In genomic region chr4:45674291-45674690, GRCm38 (mm10) we compare ENCODE assay signal across 25 mouse cellular contexts.
DNase-seq lines count a peak whose midpoint lies in the region.
"Had no signal": no experiment of that assay in that cellular context is flagged by ENCODE, and none has a peak within 500 bp of the region (broad histone marks: within the 10 kb centered on the region; RNA-seq: fewer than 3 reads in every experiment).

No protein-coding gene starts in this region.

- 92% methylated on average over 10 of the region's 10 CpGs for WGBS in heart, embryonic 10.5 days

- no peak overlapping the region for H3K4me3 ChIP-seq in heart, embryonic 10.5 days
- H3K4me3 ChIP-seq: embryonic facial prominence, embryonic 13.5 days; embryonic facial prominence, embryonic 15.5 days; erythroblast, embryonic 14.5 days; forebrain, embryonic 10.5 days; forebrain, embryonic 13.5 days; forebrain, embryonic 15.5 days had no signal

- peak; percentile 75 for DNase-seq in heart, adult 11 months
- no peak for DNase-seq in heart, embryonic 10.5 days (ENCODE audit: low spot score)
- DNase-seq in Muller cell, postnatal 12 days (ENCODE audit: inconsistent ontology term), result peak; percentile 39
- DNase-seq in retina, postnatal 1 day, result peak; percentile 81
- no peak for DNase-seq in spleen, adult 18-20 months
- DNase-seq: adrenal gland, adult 2 months; adrenal gland, postnatal 10 days; adrenal gland, postnatal 25 days; B cell, adult 2 months; cerebellum, adult 11 months; cerebellum, adult 18-20 months; cerebellum, adult 8-10 months; cerebellum, adult 9-11 months; cerebellum, postnatal 14 days; cerebellum, postnatal 36 days; embryo, embryonic 11 days; forebrain, postnatal 0 days had no signal

- no peaks in the 10 kb centered on the region for H3K9me3 ChIP-seq in heart, embryonic 10.5 days
- H3K9me3 ChIP-seq: embryonic facial prominence, embryonic 13.5 days; embryonic facial prominence, embryonic 15.5 days; forebrain, embryonic 10.5 days; forebrain, embryonic 13.5 days; forebrain, embryonic 15.5 days; G1E had no signal

- no peaks in the 10 kb centered on the region for H3K36me3 ChIP-seq in heart, embryonic 10.5 days
- H3K36me3 ChIP-seq: embryonic facial prominence, embryonic 13.5 days; embryonic facial prominence, embryonic 15.5 days; forebrain, embryonic 10.5 days; forebrain, embryonic 15.5 days; G1E had no signal

- no peak overlapping the region for H3K27ac ChIP-seq in heart, embryonic 10.5 days
- H3K27ac ChIP-seq: embryonic facial prominence, embryonic 13.5 days; embryonic facial prominence, embryonic 15.5 days; forebrain, embryonic 10.5 days had no signal

- H3K27me3 ChIP-seq in heart, embryonic 10.5 days (ENCODE audit: insufficient read depth, poor library complexity, severe bottlenecking), result peaks cover 11% of the 10 kb centered on the region; the same call in 1 of the 2 replicates
- H3K27me3 ChIP-seq: CH12.LX; forebrain, embryonic 15.5 days had no signal

- H3K4me1 ChIP-seq in heart, embryonic 10.5 days, result peaks cover 12% of the 10 kb centered on the region
- H3K4me1 ChIP-seq: embryonic facial prominence, embryonic 15.5 days had no signal

Comparison
In these comparisons a context has a peak if more than half of its experiments do, and no peak if none do; other contexts are left out.
1. DNase-seq: peak in heart, adult 11 months (single experiment), Muller cell, postnatal 12 days (single experiment) and retina, postnatal 1 day (single experiment); none in heart, embryonic 10.5 days (single experiment) and spleen, adult 18-20 months (0 of 2).